Mouse (Mus musculus) brain, embryonic 14.5 days (tissue): ENCODE data around the gene Foxf2.

Experiments used
- CTCF ChIP-seq: fragments of 200-500 bp; IDR thresholded peaks from 2 replicates; pipeline ENCODE4 v1.5.1; 2012; ENCODE audit warnings: inconsistent platforms, mild to moderate bottlenecking, moderate library complexity, borderline replicate concordance; ENCODE audit not compliant: insufficient read depth, insufficient read length; ENCODE audit errors: extremely low read depth
- POLR2A ChIP-seq: fragments of 200-500 bp; IDR thresholded peaks from 2 replicates; pipeline ENCODE4 v1.6.1; 2012; ENCODE audit warnings: mild to moderate bottlenecking, inconsistent platforms, borderline replicate concordance; ENCODE audit not compliant: poor library complexity, insufficient read depth, insufficient read length, severe bottlenecking; ENCODE audit errors: extremely low read depth

DNA sequence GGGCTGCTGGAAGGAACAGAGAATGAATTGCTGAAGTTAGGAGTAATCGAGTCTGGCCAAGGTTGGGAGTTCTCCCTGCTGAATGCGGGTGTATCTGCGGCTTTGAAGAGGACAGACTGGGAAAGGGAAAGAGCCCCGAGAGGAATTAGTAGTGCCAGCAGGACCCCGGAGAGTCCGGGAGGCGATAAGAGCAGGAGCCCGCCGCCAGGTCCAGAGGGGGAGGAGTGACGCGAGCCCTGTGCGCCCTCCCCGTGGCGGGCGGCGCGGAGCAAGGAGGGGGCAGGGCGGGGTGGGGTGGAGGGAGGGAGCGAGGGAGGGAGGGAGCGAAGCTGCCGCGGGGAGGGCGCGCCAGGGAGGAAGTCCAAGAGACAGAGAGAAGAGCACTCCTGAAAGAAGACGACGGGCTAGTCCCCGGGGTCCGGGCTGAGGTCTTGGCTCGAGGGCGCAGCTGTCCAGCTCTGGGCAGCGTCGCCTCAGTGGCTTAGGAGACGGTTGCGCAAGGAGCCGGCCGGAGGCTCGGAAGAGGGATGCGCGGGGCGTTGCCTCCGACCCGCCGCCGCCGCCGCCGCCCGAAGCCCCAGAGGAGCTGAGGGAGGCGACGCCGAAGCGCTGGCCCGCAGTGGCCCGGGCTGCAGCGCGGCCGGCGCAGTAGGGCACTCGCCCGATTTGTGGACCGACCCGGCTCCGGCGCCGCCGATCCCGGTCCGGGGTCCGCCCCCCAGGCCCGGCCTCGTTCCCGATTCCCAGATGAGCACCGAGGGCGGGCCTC lies at the start of gene Foxf2:
- TF ChIP-seq CTCF = no peak
- TF ChIP-seq POLR2A = no peak
